Mouse (Mus musculus): ENCODE measurements around the gene Shank2.
A peak's percentile ranks its signal among the peaks of the same experiment; 100 is the strongest.

Gene Shank2

GRCm38 (mm10) chr7:144170686-144171085, 169.0 kb downstream of the Shank2 start:
- DNase-seq, result no peak

- DNase-seq, result no peak
Measured at GRCm38 (mm10) chr7:144173869-144174268, 172.1 kb downstream of the Shank2 start.

- no peak for DNase-seq
Measured at GRCm38 (mm10) chr7:144174329-144174728, 172.6 kb downstream of the Shank2 start.

- DNase-seq, result no peak
Measured at GRCm38 (mm10) chr7:144175025-144175424, 173.3 kb downstream of the Shank2 start.

- no peak for DNase-seq
Measured at GRCm38 (mm10) chr7:144175481-144176233, 173.9 kb downstream of the Shank2 start.

- DNase-seq, result no peak
Measured at GRCm38 (mm10) chr7:144176234-144176730, 174.6 kb downstream of the Shank2 start.

- DNase-seq, result no peak
Measured at GRCm38 (mm10) chr7:144179436-144179835, 177.7 kb downstream of the Shank2 start.

- peak; percentile 30 to 52 for DNase-seq
Measured at GRCm38 (mm10) chr7:144180885-144181284, 179.2 kb downstream of the Shank2 start.

GRCm38 (mm10) chr7:144187869-144188430, 186.2 kb downstream of the Shank2 start:
- no peak for DNase-seq

GRCm38 (mm10) chr7:144189446-144189845, 187.7 kb downstream of the Shank2 start:
- peak in 1 of 2 experiments; percentile 41 for DNase-seq

GRCm38 (mm10) chr7:144198491-144198890, 196.8 kb downstream of the Shank2 start:
- no peak for DNase-seq

- peak in 1 of 2 experiments; percentile 6 for DNase-seq
Measured at GRCm38 (mm10) chr7:144202017-144202682, 200.4 kb downstream of the Shank2 start.

GRCm38 (mm10) chr7:144204290-144204689, 202.6 kb downstream of the Shank2 start:
- no peak for DNase-seq

- DNase-seq, result no peak
Measured at GRCm38 (mm10) chr7:144205161-144205560, 203.4 kb downstream of the Shank2 start.

- no peak for DNase-seq
Measured at GRCm38 (mm10) chr7:144205837-144206236, 204.1 kb downstream of the Shank2 start.

- DNase-seq, result no peak
Measured at GRCm38 (mm10) chr7:144206254-144206653, 204.5 kb downstream of the Shank2 start.

- DNase-seq, result no peak
Measured at GRCm38 (mm10) chr7:144207100-144207499, 205.4 kb downstream of the Shank2 start.

- DNase-seq, result peak; percentile 32 to 40
Measured at GRCm38 (mm10) chr7:144207849-144208248, 206.1 kb downstream of the Shank2 start.

GRCm38 (mm10) chr7:144208628-144209027, 206.9 kb downstream of the Shank2 start:
- no peak for DNase-seq

- no peak for DNase-seq
Measured at GRCm38 (mm10) chr7:144210526-144210925, 208.8 kb downstream of the Shank2 start.

- no peak for DNase-seq
Measured at GRCm38 (mm10) chr7:144212694-144213093, 211.0 kb downstream of the Shank2 start.

GRCm38 (mm10) chr7:144217192-144217591, 215.5 kb downstream of the Shank2 start:
- DNase-seq, result peak; percentile 60 to 72

- no peak for DNase-seq
Measured at GRCm38 (mm10) chr7:144228683-144229082, 227.0 kb downstream of the Shank2 start.

GRCm38 (mm10) chr7:144229421-144229820, 227.7 kb downstream of the Shank2 start:
- DNase-seq, result no peak
